Mouse (Mus musculus): ENCODE measurements around the gene Lrp1.

Gene Lrp1

GRCm38 (mm10) chr10:127657617-127658016, 36.7 kb upstream of the Lrp1 start:
- in situ Hi-C loops (cut with MboI; ENCODE audit: unreplicated experiment in 2 of 2), result loop anchor here in 1 of 2 experiments (25.0 kb wide), 1 partner anchor 530 kb away; the partner anchor contains the start of genes Gls2 and Rbms2

GRCm38 (mm10) chr10:127654970-127655579, 34.1 kb upstream of the Lrp1 start:
- in situ Hi-C loops (cut with MboI; ENCODE audit: unreplicated experiment in 2 of 2), result loop anchor here in 1 of 2 experiments (25.0 kb wide), 1 partner anchor 532 kb away; the partner anchor contains the start of genes Gls2 and Rbms2

GRCm38 (mm10) chr10:127652906-127653638, 32.1 kb upstream of the Lrp1 start:
- in situ Hi-C loops (cut with MboI; ENCODE audit: unreplicated experiment in 2 of 2), result loop anchor here in 1 of 2 experiments (25.0 kb wide), 1 partner anchor 534 kb away; the partner anchor contains the start of genes Gls2 and Rbms2

GRCm38 (mm10) chr10:127645791-127646190, 24.8 kb upstream of the Lrp1 start:
- in situ Hi-C loops (cut with MboI; ENCODE audit: unreplicated experiment in 2 of 2), result loop anchor here in 1 of 2 experiments (25.0 kb wide), 1 partner anchor 542 kb away; the partner anchor contains the start of genes Gls2 and Rbms2

DNA sequence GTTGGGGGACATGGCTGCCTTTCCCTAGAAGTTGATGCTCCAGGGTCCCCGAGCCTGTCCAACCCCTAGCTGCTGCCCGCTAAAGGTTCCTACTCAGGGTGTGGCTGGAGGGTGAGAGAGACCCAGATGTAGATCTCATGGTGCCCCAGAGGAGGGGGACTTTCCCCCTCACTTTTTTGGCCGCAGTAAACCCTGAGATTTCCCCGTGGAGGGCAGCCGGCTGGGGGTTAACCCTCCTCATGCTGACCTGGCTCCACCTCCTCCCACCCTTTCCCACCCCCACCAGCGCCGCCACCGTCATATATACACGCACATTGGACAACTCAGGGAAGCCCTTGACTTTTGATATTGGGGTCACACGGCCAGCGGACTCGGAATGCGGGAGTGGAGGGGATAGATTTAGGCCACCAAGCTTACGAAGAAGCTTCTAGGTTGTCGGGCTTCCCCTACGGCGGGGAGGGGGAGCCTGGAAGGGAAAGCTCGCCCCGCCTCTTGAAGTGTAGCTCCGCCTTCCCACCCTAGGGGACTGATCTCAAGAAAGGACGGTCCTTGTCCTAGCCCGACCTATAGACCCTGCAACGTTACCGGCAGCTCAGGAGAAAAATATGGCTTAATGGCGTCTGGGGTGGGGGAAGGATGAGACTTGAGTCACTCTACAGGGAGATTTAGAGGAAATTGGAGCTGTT, 22.7 kb upstream of the Lrp1 start:
- in situ Hi-C loops (cut with MboI; ENCODE audit: unreplicated experiment in 2 of 2), result loop anchor here (5.0 to 25.0 kb wide), 5 partner anchors 34 to 544 kb away; partner anchors contain the start of genes Gls2 (in 1 of the 2) and Rbms2 (in 1 of the 2)

- in situ Hi-C loops (cut with MboI; ENCODE audit: unreplicated experiment in 2 of 2), result loop anchor here (5.0 to 25.0 kb wide), 5 partner anchors 34 to 544 kb away; partner anchors contain the start of genes Gls2 (in 1 of the 2) and Rbms2 (in 1 of the 2)
Observed at GRCm38 (mm10) chr10:127642772-127643552, 22.0 kb upstream of the Lrp1 start, which contains the start of gene Stat6. TSS of gene Stat6 (plus strand) at chr10:127642986.

DNA sequence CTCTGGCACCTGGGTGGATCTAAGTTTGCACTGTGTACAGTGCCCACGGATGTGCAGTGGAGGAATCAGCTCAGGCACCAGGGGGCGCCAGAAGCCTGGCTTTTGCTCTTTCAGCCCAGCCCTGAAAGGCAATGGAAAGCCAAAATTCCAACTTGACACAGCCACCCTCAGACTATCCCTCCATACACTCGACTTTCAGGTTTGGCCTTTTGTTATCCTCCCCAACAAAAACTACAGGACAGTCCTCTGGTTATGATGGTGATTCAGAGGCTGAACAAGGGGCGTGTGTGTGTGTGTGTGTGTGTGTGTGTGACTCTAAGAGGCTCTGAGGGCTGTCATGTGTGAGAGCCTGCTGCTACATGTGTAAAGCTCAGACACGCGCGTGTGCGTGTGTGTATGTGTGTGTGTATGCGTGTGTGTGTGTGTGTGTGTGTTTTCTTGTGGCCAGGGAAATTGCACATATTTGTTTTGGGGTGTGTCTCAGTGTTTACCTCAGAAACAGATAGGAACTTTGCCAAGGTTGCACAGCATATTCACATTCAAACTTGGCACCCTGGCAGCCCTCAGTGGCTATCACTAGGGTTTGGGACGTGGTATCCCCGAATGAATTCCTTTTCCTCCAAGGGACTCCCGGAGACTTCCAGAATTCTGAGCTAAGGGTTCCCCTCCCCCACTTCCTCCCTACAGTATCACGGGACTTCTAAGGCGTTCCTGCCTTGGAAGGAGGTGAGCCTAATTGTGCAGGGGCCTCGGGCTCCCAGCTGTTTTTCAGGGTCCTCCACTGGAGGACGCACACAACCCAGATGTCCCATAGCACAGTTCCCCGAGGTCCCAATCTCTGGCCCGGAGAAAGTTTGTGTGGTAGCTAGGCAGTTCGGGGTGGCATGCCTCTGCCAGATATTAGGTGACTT, 21.2 kb upstream of the Lrp1 start:
- in situ Hi-C loops (cut with MboI; ENCODE audit: unreplicated experiment in 2 of 2), result loop anchor here (5.0 to 25.0 kb wide), 5 partner anchors 35 to 545 kb away; partner anchors contain the start of genes Gls2 (in 1 of the 2) and Rbms2 (in 1 of the 2)

DNA sequence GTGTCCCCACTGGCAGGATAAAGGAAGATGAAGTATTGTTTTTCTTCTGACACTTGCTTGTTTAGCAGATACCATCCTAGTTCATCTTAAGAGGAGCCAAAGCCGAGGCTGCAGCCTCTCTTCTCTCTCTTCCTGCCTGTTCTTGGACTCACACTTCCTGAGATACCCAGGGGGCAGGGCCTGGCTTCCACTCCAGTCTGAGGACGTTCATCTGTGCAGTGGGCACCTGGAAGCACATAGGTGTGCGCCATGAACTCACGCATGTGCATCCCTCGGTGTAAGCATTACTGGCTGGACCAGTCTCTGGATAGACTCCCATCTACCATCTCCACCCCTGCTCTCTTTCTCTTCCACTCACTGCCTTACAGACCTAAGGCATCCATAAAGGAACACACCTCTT, 19.5 kb upstream of the Lrp1 start:
- in situ Hi-C loops (cut with MboI; ENCODE audit: unreplicated experiment in 2 of 2), result loop anchor here (5.0 to 25.0 kb wide), 5 partner anchors 37 to 547 kb away; partner anchors contain the start of genes Gls2 (in 1 of the 2) and Rbms2 (in 1 of the 2)

- in situ Hi-C loops (cut with MboI; ENCODE audit: unreplicated experiment in 2 of 2), result loop anchor here (10.0 to 25.0 kb wide), 2 partner anchors 372 to 555 kb away; partner anchors contain the start of genes Gls2 (in 1 of the 2), Hsd17b6 (in 1 of the 2) and Rbms2 (in 1 of the 2)
Observed at GRCm38 (mm10) chr10:127632668-127633271, 11.8 kb upstream of the Lrp1 start.

DNA sequence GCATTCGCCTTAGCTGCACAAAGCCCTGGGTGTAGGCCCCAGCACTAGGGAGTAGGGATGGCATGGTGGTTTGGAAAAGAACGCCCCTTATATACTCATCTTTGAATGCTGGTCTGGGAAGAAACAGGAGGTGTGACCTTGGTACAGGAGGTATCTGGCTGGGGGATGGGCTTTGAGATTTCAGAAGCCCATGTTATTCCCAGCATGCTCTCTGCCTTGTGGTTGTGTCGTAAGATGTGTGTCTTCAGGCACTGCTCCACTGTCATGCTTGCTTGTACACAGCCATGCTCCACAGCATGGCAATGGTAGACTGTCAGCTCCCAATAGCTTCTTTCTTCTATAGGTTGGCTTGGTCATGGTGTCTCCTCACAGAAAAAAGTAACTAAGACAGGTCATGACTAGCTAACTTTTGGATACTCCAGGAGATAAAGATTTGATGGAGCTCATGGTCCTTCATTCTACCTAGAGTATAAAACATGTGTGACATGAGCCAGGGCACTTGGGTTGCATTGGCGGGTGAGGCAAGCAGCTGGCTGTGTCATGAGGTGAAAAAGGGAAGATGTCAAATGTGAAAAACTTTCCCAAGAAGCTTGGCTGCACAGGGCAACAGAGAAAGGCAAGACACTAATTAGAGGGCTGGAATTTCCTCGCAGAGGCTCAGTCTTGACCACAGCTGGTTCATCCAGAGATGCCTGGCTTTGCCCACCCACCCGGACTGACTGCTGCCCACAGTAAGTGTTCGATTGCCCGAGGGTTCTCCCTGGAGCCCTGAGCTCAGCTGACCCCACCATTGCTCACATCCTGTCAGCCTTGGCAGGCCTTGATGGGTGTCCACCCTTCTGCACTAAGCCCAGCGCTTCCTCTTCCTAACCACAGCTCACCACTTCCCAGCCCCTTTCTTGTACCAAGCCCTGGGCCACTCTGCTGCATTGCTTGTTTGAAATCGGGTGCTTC, 10.6 kb upstream of the Lrp1 start:
- in situ Hi-C loops (cut with MboI; ENCODE audit: unreplicated experiment in 2 of 2), result loop anchor here (10.0 to 25.0 kb wide), 2 partner anchors 373 to 556 kb away; partner anchors contain the start of genes Gls2 (in 1 of the 2), Hsd17b6 (in 1 of the 2) and Rbms2 (in 1 of the 2)

DNA sequence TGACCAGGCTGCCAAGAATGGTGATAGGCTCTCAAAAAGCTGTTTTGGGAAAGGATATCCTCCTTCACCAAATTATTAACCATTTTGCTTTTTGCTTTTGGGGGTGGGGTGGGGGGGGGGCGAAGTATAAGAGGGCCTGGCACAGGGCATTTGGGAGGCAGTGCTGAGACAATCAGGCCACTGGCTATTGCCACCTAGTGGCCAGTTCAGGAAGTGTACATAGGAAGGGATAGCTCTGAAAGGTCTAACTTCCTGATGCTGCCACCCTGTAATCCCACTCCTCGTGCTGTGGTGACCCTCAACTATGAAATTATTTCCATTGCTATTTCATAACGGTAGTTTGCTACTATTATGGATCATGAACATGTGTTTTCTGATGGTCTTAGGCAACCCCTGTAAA, 5.5 kb upstream of the Lrp1 start:
- in situ Hi-C loops (cut with MboI; ENCODE audit: unreplicated experiment in 2 of 2), result loop anchor here in 1 of 2 experiments (10.0 to 25.0 kb wide), 2 partner anchors 52 to 561 kb away; partner anchors contain the start of genes Gls2 and Rbms2

- in situ Hi-C loops (cut with MboI; ENCODE audit: unreplicated experiment in 2 of 2), result loop anchor here in 1 of 2 experiments (10.0 kb wide), 1 partner anchor 49 kb away; no protein-coding TSS in a partner anchor
Observed at GRCm38 (mm10) chr10:127623439-127624216, 2.7 kb upstream of the Lrp1 start.

- in situ Hi-C loops (cut with MboI; ENCODE audit: unreplicated experiment in 2 of 2), result loop anchor here in 1 of 2 experiments (10.0 kb wide), 1 partner anchor 48 kb away; no protein-coding TSS in a partner anchor
Observed at GRCm38 (mm10) chr10:127622661-127623060, 1.7 kb upstream of the Lrp1 start.

GRCm38 (mm10) chr10:127622057-127622392, 1.1 kb upstream of the Lrp1 start:
- in situ Hi-C loops (cut with MboI; ENCODE audit: unreplicated experiment in 2 of 2), result loop anchor here in 1 of 2 experiments (10.0 kb wide), 1 partner anchor 47 kb away; no protein-coding TSS in a partner anchor

- in situ Hi-C loops (cut with MboI; ENCODE audit: unreplicated experiment in 2 of 2), result loop anchor here in 1 of 2 experiments (10.0 kb wide), 1 partner anchor 47 kb away; no protein-coding TSS in a partner anchor
Observed at GRCm38 (mm10) chr10:127621191-127622056, 476 bp upstream of the Lrp1 start.
